Mouse (Mus musculus) MEL (cell line): Measurements from ENCODE around the gene Spg11. TPM values are rescaled to one million over a fixed set of nuclear protein-coding genes. Genes with fewer than 3 reads are reported as not detected.

Experiments used
- DNase-seq: peaks from one replicate; pipeline ENCODE4 v3.0.0; 2011; ENCODE audit warnings: low read depth, low spot score
- H3K27ac ChIP-seq: 2 replicates; pipeline ENCODE4 v1.5.1; 2012; ENCODE audit warnings: low read depth, mild to moderate bottlenecking, control low read depth, low read length, moderate library complexity; ENCODE audit not compliant: control insufficient read depth
- H3K27me3 ChIP-seq, 2 experiments: fragments of 150-350 bp in 1 of 2; sonication (generic) in 1 of 2; 2 replicates each; pipeline ENCODE4 v1.6.1; 2012; ENCODE audit warnings: low read length in 2 of 2, mild to moderate bottlenecking in 2 of 2, improper control_type of control experiment in 1 of 2, moderate library complexity in 1 of 2; ENCODE audit not compliant: insufficient read depth in 2 of 2, control insufficient read depth in 1 of 2
- H3K36me3 ChIP-seq, 2 experiments: 2 replicates each; pipeline ENCODE4 v1.6.1; 2012 to 2014; ENCODE audit warnings: low read length in 2 of 2, improper control_type of control experiment in 1 of 2, inconsistent platforms in 1 of 2, mild to moderate bottlenecking in 1 of 2; ENCODE audit not compliant: insufficient read depth in 2 of 2, control insufficient read depth in 1 of 2
- H3K4me1 ChIP-seq, 2 experiments: fragments of 150-350 bp in 1 of 2; sonication (generic) in 1 of 2; 2 replicates each; pipeline ENCODE4 v1.6.1; 2012; ENCODE audit warnings: low read length in 2 of 2, improper control_type of control experiment in 1 of 2, mild to moderate bottlenecking in 1 of 2; ENCODE audit not compliant: insufficient read depth in 2 of 2, control insufficient read depth in 1 of 2
- H3K4me3 ChIP-seq, 2 experiments: fragments of 150-350 bp in 1 of 2; sonication (generic) in 1 of 2; 2 replicates each; pipeline ENCODE4 v1.5.1; 2012; ENCODE audit warnings: low read depth in 2 of 2, low read length in 2 of 2, mild to moderate bottlenecking in 2 of 2, moderate library complexity in 2 of 2, control low read depth in 1 of 2, improper control_type of control experiment in 1 of 2; ENCODE audit not compliant: control insufficient read depth in 1 of 2, insufficient read depth in 1 of 2
- H3K79me2 ChIP-seq: 2 replicates; pipeline ENCODE4 v1.6.1; 2012; ENCODE audit warnings: mild to moderate bottlenecking, low read length, moderate library complexity; ENCODE audit not compliant: control insufficient read depth, poor library complexity, insufficient read depth
- H3K9ac ChIP-seq: 2 replicates; pipeline ENCODE4 v1.6.1; 2012; ENCODE audit warnings: low read depth, mild to moderate bottlenecking, control low read depth, low read length, moderate library complexity; ENCODE audit not compliant: control insufficient read depth, poor library complexity, severe bottlenecking
- H3K9me3 ChIP-seq: fragments of 150-350 bp; sonication (generic); replicated peaks from 2 replicates; pipeline ENCODE4 v1.6.1; 2012; ENCODE audit warnings: mild to moderate bottlenecking, low read length, improper control_type of control experiment, moderate library complexity; ENCODE audit not compliant: insufficient read depth
- CHD1 ChIP-seq: IDR thresholded peaks from 2 replicates; pipeline ENCODE4 v1.6.1; 2012; ENCODE audit warnings: low read depth, mild to moderate bottlenecking, inconsistent platforms, low read length, improper control_type of control experiment
- CHD2 ChIP-seq: IDR thresholded peaks from 2 replicates; pipeline ENCODE4 v1.6.1; 2011; ENCODE audit warnings: low read length, improper control_type of control experiment
- E2F4 ChIP-seq: IDR thresholded peaks from 2 replicates; pipeline ENCODE4 v1.6.1; 2011; ENCODE audit warnings: low read depth, low read length, improper control_type of control experiment, borderline replicate concordance
- EP300 ChIP-seq, 2 experiments: IDR thresholded peaks; 2 replicates each; pipeline ENCODE4 v1.6.1; 2011; ENCODE audit warnings: improper control_type of control experiment in 2 of 2, low read length in 2 of 2, low read depth in 1 of 2, mild to moderate bottlenecking in 1 of 2
- GABPA ChIP-seq: IDR thresholded peaks from 2 replicates; pipeline ENCODE4 v1.6.1; 2012; ENCODE audit warnings: low read depth, mild to moderate bottlenecking, inconsistent platforms, low read length, improper control_type of control experiment, moderate library complexity
- GATA1 ChIP-seq: IDR thresholded peaks from 2 replicates; pipeline ENCODE4 v1.6.1; 2011; ENCODE audit warnings: low read depth, low read length, improper control_type of control experiment
- HCFC1 ChIP-seq: IDR thresholded peaks from 2 replicates; pipeline ENCODE4 v1.6.1; 2012; ENCODE audit warnings: low read depth, mild to moderate bottlenecking, inconsistent platforms, low read length, improper control_type of control experiment, moderate library complexity
- KAT2A ChIP-seq: conservative IDR thresholded peaks from 2 replicates; pipeline ENCODE4 v1.6.1; 2012; ENCODE audit warnings: low read depth, low read length, improper control_type of control experiment, inconsistent platforms
- MAFK ChIP-seq: IDR thresholded peaks from 2 replicates; pipeline ENCODE4 v1.6.1; 2011; ENCODE audit warnings: low read depth, mild to moderate bottlenecking, low read length, improper control_type of control experiment, borderline replicate concordance
- MAZ ChIP-seq: IDR thresholded peaks from 2 replicates; pipeline ENCODE4 v1.6.1; 2012; ENCODE audit warnings: low read depth, mild to moderate bottlenecking, inconsistent platforms, low read length, improper control_type of control experiment
- MEF2A ChIP-seq: IDR thresholded peaks from 2 replicates; pipeline ENCODE4 v1.6.1; 2014; ENCODE audit warnings: low read depth, mild to moderate bottlenecking, inconsistent platforms, low read length, improper control_type of control experiment; ENCODE audit not compliant: poor library complexity, insufficient replicate concordance, severe bottlenecking; ENCODE audit errors: extremely low read depth
- MYB ChIP-seq: IDR thresholded peaks from 2 replicates; pipeline ENCODE4 v1.6.1; 2011; ENCODE audit warnings: mild to moderate bottlenecking, low read depth, low read length, improper control_type of control experiment
- MYC ChIP-seq: IDR thresholded peaks from 2 replicates; pipeline ENCODE4 v1.6.1; 2011; ENCODE audit warnings: low read depth, mild to moderate bottlenecking, low read length, improper control_type of control experiment, moderate library complexity
- NELFE ChIP-seq: IDR thresholded peaks from 2 replicates; pipeline ENCODE4 v1.6.1; 2011; ENCODE audit warnings: low read depth, low read length, improper control_type of control experiment
- NRF1 ChIP-seq: IDR thresholded peaks from 2 replicates; pipeline ENCODE4 v1.6.1; 2014; ENCODE audit warnings: low read depth, mild to moderate bottlenecking, inconsistent platforms, low read length, improper control_type of control experiment, moderate library complexity; ENCODE audit not compliant: poor library complexity, insufficient read depth, severe bottlenecking
- POLR2A ChIP-seq, 2 experiments: IDR thresholded peaks; 2 replicates each; pipeline ENCODE4 v1.6.1; 2011 to 2012; ENCODE audit warnings: low read length in 2 of 2, mild to moderate bottlenecking in 2 of 2, control low read depth in 1 of 2, improper control_type of control experiment in 1 of 2, low read depth in 1 of 2, moderate library complexity in 1 of 2; ENCODE audit not compliant: control insufficient read depth in 1 of 2, insufficient read depth in 1 of 2, poor library complexity in 1 of 2
- POLR2AphosphoS2 ChIP-seq: IDR thresholded peaks from 2 replicates; pipeline ENCODE4 v1.6.1; 2011; ENCODE audit warnings: low read length, improper control_type of control experiment
- RAD21 ChIP-seq: IDR thresholded peaks from 2 replicates; pipeline ENCODE4 v1.6.1; 2011; ENCODE audit warnings: mild to moderate bottlenecking, low read depth, low read length, improper control_type of control experiment
- SIN3A ChIP-seq: IDR thresholded peaks from 2 replicates; pipeline ENCODE4 v1.6.1; 2012; ENCODE audit warnings: low read length, improper control_type of control experiment, inconsistent platforms
- TBP ChIP-seq: IDR thresholded peaks from 2 replicates; pipeline ENCODE4 v1.8.0; 2011; ENCODE audit warnings: low read depth, low read length, improper control_type of control experiment
- UBTF ChIP-seq: IDR thresholded peaks from 2 replicates; pipeline ENCODE4 v1.6.1; 2012; ENCODE audit warnings: low read depth, mild to moderate bottlenecking, inconsistent platforms, low read length, improper control_type of control experiment, moderate library complexity, borderline replicate concordance; ENCODE audit not compliant: insufficient read depth
- USF1 ChIP-seq: IDR thresholded peaks from 2 replicates; pipeline ENCODE4 v1.6.1; 2014; ENCODE audit warnings: low read depth, mild to moderate bottlenecking, inconsistent platforms, low read length, improper control_type of control experiment, moderate library complexity
- USF2 ChIP-seq, 2 experiments: IDR thresholded peaks; 2 replicates each; pipeline ENCODE4 v1.6.1; 2011 to 2012; ENCODE audit warnings: improper control_type of control experiment in 2 of 2, low read length in 2 of 2, borderline replicate concordance in 1 of 2, inconsistent platforms in 1 of 2, low read depth in 1 of 2, mild to moderate bottlenecking in 1 of 2; ENCODE audit not compliant: insufficient read depth in 1 of 2
- ZC3H11A ChIP-seq: IDR thresholded peaks from 2 replicates; pipeline ENCODE4 v1.6.1; 2012; ENCODE audit warnings: low read depth, mild to moderate bottlenecking, inconsistent platforms, low read length, improper control_type of control experiment
- ZNF384 ChIP-seq: IDR thresholded peaks from 2 replicates; pipeline ENCODE4 v1.6.1; 2012; ENCODE audit warnings: low read depth, mild to moderate bottlenecking, inconsistent platforms, low read length, improper control_type of control experiment
- polyA plus RNA-seq, 2 experiments: library from polyadenylated mRNA; stranded (reverse) in 1 of 2; unstranded in 1 of 2; fragments of >175 nt in 1 of 2; fragments of >200 nt in 1 of 2; gene quantifications; 2 replicates each; pipeline versions ENCODE4 v1.2.1 to v1.2.4; 2012; ENCODE audit warnings: low replicate concordance in 2 of 2, low read depth in 1 of 2; ENCODE audit not compliant: insufficient read length in 2 of 2, insufficient read depth in 1 of 2, missing spikeins in 1 of 2
- total RNA-seq: library from RNA; depleted of rRNA; stranded (reverse); fragments of 300-350 nt; gene quantifications from 2 replicates; pipeline ENCODE4 v1.2.3, GENCODE M21; 2012

The Spg11 gene
- total and polyA plus RNA-seq, 3 experiments: 5.9 to 6.9 TPM; not detected in 1

DNA sequence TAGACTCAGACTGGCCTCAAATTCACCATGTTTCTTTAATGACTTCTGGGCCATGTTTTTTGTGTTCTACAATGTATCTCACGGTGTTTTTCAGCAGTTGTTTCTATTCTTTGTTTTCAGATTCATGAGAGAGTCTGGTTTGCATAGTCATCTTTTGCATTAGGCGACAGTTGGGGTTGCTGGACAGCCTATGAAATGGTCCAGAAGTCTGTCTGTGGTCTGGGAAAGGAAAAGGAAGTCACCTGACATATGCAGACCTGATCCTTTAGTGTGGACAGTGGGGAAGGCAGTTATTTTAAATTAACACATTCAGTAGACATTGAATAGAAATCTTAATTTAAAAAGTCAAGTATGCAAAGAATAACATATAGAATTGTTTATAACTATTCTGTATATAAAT is 44.3 kb upstream of the Spg11 start:
- H3K79me2 ChIP-seq: no peaks in the 10 kb centered on the region
- H3K4me3 ChIP-seq: no peak overlapping the region
- no peak for DNase-seq
- H3K9ac ChIP-seq: no peak overlapping the region
- no peak overlapping the region for H3K27ac ChIP-seq
- no peaks in the 10 kb centered on the region for H3K27me3 ChIP-seq
- no peaks in the 10 kb centered on the region for H3K9me3 ChIP-seq
- no peaks in the 10 kb centered on the region for H3K4me1 ChIP-seq
- TF ChIP-seq USF2 (IDR thresholded peaks at IDR 0.05; ENCODE audit: borderline replicate concordance in 1 of 2, insufficient read depth in 1 of 2, low read depth in 1 of 2, low read length in 2 of 2) (no peak), E2F4 (no peak), ZC3H11A (no peak), MYC (no peak), USF1 (no peak), CHD2 (no peak), HCFC1 (no peak), RAD21 (no peak), MEF2A (no peak), MAZ (no peak), GATA1 (no peak), NELFE (no peak), UBTF (no peak), NRF1 (no peak)
- H3K36me3 ChIP-seq: no peaks in the 10 kb centered on the region; a peak in 1 of 4 replicates

DNA sequence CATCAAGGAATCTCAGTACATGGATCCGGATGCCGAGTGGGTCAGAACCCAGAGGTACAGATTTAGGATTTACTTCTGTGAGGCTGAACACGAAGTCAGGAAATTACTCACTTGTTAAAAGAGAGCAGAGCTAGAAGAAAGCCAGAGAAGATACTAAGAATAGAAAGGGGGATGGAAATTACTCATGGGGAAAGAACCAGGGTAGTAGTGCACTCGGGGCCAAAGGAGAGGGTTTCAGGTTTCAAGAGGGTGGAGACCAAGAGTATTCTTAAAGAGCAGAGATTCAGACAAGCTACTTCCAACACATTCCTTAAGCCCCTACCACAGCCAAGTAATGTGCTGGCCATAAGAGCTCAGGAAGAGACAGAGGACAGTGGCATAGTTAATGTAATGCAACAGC is 43.4 kb upstream of the Spg11 start:
- Histone ChIP-seq H3K4me1 (no peaks in the 10 kb centered on the region), H3K79me2 (no peaks in the 10 kb centered on the region), H3K27me3 (no peaks in the 10 kb centered on the region), H3K4me3 (no peak overlapping the region), H3K36me3 (no peaks in the 10 kb centered on the region; a peak in 1 of 4 replicates), H3K9ac (no peak overlapping the region), H3K9me3 (no peaks in the 10 kb centered on the region), H3K27ac (no peak overlapping the region)
- DNase-seq: no peak
- TF ChIP-seq USF2 (IDR thresholded peaks at IDR 0.05; ENCODE audit: borderline replicate concordance in 1 of 2, insufficient read depth in 1 of 2, low read depth in 1 of 2, low read length in 2 of 2) (no peak), ZC3H11A (no peak), POLR2A (IDR thresholded peaks at IDR 0.05; ENCODE audit: control insufficient read depth in 1 of 2, insufficient read depth in 1 of 2, low read depth in 1 of 2, low read length in 2 of 2, poor library complexity in 1 of 2) (no peak), EP300 (IDR thresholded peaks at IDR 0.05; ENCODE audit: low read depth in 1 of 2, low read length in 2 of 2) (no peak), KAT2A (no peak), GABPA (no peak), MYC (no peak), UBTF (no peak), ZNF384 (no peak), MYB (no peak), NELFE (no peak), E2F4 (no peak), CHD1 (no peak), MAFK (no peak), CHD2 (no peak), TBP (no peak), POLR2AphosphoS2 (no peak), SIN3A (no peak)
